Mouse (Mus musculus): ENCODE measurements at regions not wholly inside any gene's neighbourhood (a gene's known extent, or its start where the extent isn't known, plus 50 kb on each side); places are given as distances from the start of the nearest gene placed in this dataset.
"Not testable (repeated sequence)": the region's sequence is repeated elsewhere in the genome, so short reads cannot be mapped to it uniquely, and the experiment has no call there.

DNA sequence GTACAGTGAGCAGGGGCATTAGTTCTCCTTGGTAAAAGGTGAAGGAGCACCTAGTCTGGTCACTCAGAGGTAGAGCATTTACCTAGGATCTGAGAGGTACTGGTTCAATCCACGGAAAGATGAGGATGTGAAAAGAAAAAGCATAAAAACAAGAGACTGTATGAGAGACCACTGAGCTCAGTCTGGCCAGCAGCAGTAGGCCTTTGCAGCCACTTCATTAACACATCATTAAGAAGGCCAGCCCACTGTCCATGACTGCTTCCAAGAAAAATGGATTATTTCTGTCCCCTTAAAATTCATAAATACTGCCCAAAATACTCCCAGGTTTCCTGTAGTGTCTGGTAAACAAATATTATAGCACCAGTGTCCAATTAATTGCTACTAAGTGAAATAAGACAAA, 499.3 kb upstream of the 4930578C19Rik start:
- DNase-seq (ENCODE audit: low spot score in 2 of 2), result no peak

DNA sequence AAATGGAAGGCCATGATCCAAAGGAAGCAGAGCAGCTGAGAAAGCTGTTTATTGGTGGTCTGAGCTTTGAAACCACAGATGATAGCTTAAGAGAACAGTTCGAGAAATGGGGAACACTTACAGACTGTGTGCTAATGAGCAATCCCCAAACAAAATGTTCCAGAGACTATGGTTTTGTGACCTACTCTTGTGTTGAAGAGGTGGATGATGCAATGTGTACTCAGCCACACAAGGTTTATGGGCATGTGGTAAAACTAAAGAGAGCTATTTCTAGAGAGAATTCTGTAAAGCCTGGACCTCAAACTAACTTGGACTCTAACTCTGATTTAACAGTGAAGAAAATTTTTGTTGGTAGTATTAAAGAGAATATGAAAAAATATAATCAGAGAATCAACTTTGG, 481.4 kb upstream of the 4930578C19Rik start:
- no peak for DNase-seq (ENCODE audit: low spot score in 2 of 2)

DNA sequence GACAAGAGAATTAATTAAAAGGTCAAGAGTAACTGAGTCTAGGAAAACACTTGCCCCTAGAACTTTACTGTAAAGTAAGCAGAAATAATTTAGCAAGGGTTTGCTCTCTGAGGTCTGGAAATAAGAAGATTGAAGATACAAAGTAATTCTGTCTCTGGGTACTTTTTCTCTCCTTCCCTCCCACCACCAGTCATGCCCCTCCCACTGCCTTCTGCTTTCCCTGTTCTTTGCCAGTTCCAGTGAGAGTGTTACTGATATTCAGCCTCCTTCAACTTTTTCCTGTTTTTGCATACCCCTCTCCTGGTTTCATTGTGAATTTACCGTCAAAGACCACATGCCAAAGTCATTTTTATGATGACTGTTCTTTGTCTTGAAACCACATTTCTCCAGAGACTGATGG, 472.1 kb upstream of the 4930578C19Rik start:
- DNase-seq (ENCODE audit: low spot score in 2 of 2), result peak in 1 of 2 experiments; percentile 3

DNA sequence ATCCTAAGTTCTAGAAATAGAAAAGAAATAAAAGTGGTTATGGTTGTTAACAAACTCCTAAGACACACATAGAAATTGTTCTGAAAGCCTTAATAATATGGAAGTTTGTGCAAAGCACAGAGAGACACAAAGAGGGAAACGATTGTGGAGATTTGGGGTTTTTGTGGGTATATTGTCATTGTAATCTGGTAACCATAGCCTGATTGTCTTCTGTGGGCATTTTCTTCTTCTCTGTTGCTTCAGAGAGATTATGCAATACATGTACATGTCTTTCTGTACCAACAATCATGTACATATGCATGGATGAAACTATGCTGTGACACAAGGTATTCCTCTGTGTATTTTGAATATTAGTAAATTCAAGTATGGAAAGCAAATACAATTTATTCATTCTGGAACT, 461.9 kb upstream of the 4930578C19Rik start:
- no peak for DNase-seq (ENCODE audit: low spot score in 2 of 2)

DNA sequence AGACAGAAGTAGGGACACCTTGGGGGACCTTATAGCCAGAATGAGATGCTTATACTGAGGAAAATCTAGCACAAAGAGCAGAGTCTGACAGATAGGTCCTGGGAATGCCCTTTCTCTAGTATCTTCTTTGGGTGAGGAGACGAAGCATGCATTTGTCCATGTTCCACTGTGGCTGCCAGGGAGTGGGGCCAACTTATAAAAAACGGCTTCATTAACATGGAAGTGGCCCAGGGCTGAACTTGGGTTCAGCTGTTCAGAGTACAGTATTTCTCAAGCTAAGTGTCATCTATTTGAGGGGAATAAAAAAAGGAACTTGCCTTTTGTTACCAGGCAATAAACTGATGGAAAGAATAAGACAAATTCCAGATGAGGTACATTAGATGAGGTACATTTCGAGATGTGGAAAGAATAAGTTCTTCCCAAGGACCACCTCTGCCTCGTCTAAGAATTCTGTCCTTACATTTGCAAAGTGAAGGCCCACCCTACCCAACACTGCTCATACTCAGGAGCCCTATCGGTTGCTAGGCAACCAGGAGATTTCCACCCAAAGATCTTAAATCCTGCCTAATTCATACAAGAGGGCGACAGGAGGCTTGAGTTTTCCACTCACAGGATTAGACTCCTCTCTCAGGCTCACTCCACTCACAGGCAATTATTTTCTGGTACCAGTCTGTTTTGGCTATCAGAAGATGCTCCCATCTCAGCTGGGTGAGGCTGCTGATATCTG, 460.3 kb upstream of the 4930578C19Rik start:
- no peak for DNase-seq (ENCODE audit: low spot score in 2 of 2)

DNA sequence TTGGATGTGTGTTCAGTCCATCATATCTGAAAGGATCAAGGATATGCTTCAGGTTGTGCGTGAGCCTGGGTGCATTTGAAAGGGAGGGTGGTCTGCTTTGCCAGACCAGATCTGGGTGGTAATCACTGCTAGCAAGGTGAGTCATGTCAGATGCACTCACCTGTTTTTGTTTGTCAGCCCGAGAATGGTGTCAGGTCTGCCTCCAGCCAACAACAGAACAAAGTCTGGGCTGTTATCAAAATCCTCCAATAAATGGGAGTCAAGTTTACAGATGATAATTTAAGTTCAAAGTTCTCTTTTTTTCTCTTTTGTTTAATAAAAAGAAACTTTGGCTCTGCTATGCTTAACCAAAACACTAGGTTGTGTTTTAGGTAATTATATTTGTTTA, 421.6 kb upstream of the 4930578C19Rik start:
- no peak for DNase-seq (ENCODE audit: low spot score in 2 of 2)

- DNase-seq (ENCODE audit: low spot score in 2 of 2), result peak; percentile 38 to 57
Observed at GRCm38 (mm10) chrX:18882088-18882783, 421.0 kb upstream of the 4930578C19Rik start.

- no peak for DNase-seq (ENCODE audit: low spot score in 2 of 2)
Observed at GRCm38 (mm10) chrX:18875734-18876133, 414.5 kb upstream of the 4930578C19Rik start.

GRCm38 (mm10) chrX:18874051-18874450, 412.9 kb upstream of the 4930578C19Rik start:
- no peak for DNase-seq (ENCODE audit: low spot score in 2 of 2)

GRCm38 (mm10) chrX:18838668-18839067, 377.5 kb upstream of the 4930578C19Rik start:
- no peak for DNase-seq (ENCODE audit: low spot score in 2 of 2)

- not testable (repeated sequence) for DNase-seq (ENCODE audit: low spot score in 2 of 2)
Observed at GRCm38 (mm10) chrX:18824971-18825370, 363.8 kb upstream of the 4930578C19Rik start.

GRCm38 (mm10) chrX:18814441-18814973, 353.3 kb upstream of the 4930578C19Rik start:
- DNase-seq (ENCODE audit: low spot score in 2 of 2), result no peak
